Mouse (Mus musculus): Measurements from ENCODE around the gene Cnksr3.

The Cnksr3 gene

GRCm38 (mm10) chr10:7196668-7197400 lies 15.2 kb downstream of the Cnksr3 start:
- DNase-seq (ENCODE audit: low spot score) = no peak

- no peak for DNase-seq (ENCODE audit: low spot score)
Measured at GRCm38 (mm10) chr10:7195927-7196326, 16.1 kb downstream of the Cnksr3 start.

- no peak for DNase-seq (ENCODE audit: low spot score)
Measured at GRCm38 (mm10) chr10:7191721-7192413, 20.2 kb downstream of the Cnksr3 start.

GRCm38 (mm10) chr10:7189194-7189593 lies 22.8 kb downstream of the Cnksr3 start:
- peak; percentile 24 for DNase-seq (ENCODE audit: low spot score)

- DNase-seq (ENCODE audit: low spot score) = no peak
Measured at GRCm38 (mm10) chr10:7187881-7188280, 24.2 kb downstream of the Cnksr3 start.

GRCm38 (mm10) chr10:7186992-7187391 lies 25.0 kb downstream of the Cnksr3 start:
- no peak for DNase-seq (ENCODE audit: low spot score)

- no peak for DNase-seq (ENCODE audit: low spot score)
Measured at GRCm38 (mm10) chr10:7186018-7186417, 26.0 kb downstream of the Cnksr3 start.

- no peak for DNase-seq (ENCODE audit: low spot score)
Measured at GRCm38 (mm10) chr10:7183171-7183631, 28.8 kb downstream of the Cnksr3 start.

- DNase-seq (ENCODE audit: low spot score) = no peak
Measured at GRCm38 (mm10) chr10:7182555-7183170, 29.4 kb downstream of the Cnksr3 start.

GRCm38 (mm10) chr10:7180296-7180695 lies 31.7 kb downstream of the Cnksr3 start:
- DNase-seq (ENCODE audit: low spot score) = no peak

- no peak for DNase-seq (ENCODE audit: low spot score)
Measured at GRCm38 (mm10) chr10:7178571-7178970, 33.5 kb downstream of the Cnksr3 start.

- no peak for DNase-seq (ENCODE audit: low spot score)
Measured at GRCm38 (mm10) chr10:7176205-7176910, 35.7 kb downstream of the Cnksr3 start.

GRCm38 (mm10) chr10:7174480-7174879 lies 37.6 kb downstream of the Cnksr3 start:
- peak; percentile 36 for DNase-seq (ENCODE audit: low spot score)

- DNase-seq (ENCODE audit: low spot score) = no peak
Measured at GRCm38 (mm10) chr10:7173098-7173497, 38.9 kb downstream of the Cnksr3 start.

- no peak for DNase-seq (ENCODE audit: low spot score)
Measured at GRCm38 (mm10) chr10:7170434-7170833, 41.6 kb downstream of the Cnksr3 start.

- no peak for DNase-seq (ENCODE audit: low spot score)
Measured at GRCm38 (mm10) chr10:7163031-7163430, 49.0 kb downstream of the Cnksr3 start.

GRCm38 (mm10) chr10:7159061-7159511 lies 53.0 kb downstream of the Cnksr3 start:
- peak; percentile 69 for DNase-seq (ENCODE audit: low spot score)

GRCm38 (mm10) chr10:7158285-7159060 lies 53.6 kb downstream of the Cnksr3 start:
- DNase-seq (ENCODE audit: low spot score) = peak; percentile 57

- no peak for DNase-seq (ENCODE audit: low spot score)
Measured at GRCm38 (mm10) chr10:7154877-7155276, 57.2 kb downstream of the Cnksr3 start.

- DNase-seq (ENCODE audit: low spot score) = no peak
Measured at GRCm38 (mm10) chr10:7152926-7153325, 59.1 kb downstream of the Cnksr3 start.
